Mouse (Mus musculus) C2C12 (cell line): ENCODE measurements at regions not wholly inside any gene's neighbourhood (a gene's known extent, or its start where the extent isn't known, plus 50 kb on each side); places are given as distances from the start of the nearest gene placed in this dataset.

Experiments
- H3K27me3 ChIP-seq: one replicate; pipeline ENCODE4 v1.6.1; 2011; ENCODE audit not compliant: control insufficient read depth, insufficient read depth, insufficient read length
- H3K36me3 ChIP-seq: one replicate; pipeline ENCODE4 v1.6.1; 2011; ENCODE audit not compliant: control insufficient read depth, insufficient read depth
- H3K4me3 ChIP-seq: one replicate; pipeline ENCODE4 v1.5.1; 2011; ENCODE audit warnings: mild to moderate bottlenecking, control low read depth; ENCODE audit not compliant: poor library complexity, insufficient read depth, severe bottlenecking
- H3K79me2 ChIP-seq: one replicate; pipeline ENCODE4 v1.6.1; 2011; ENCODE audit not compliant: control insufficient read depth, insufficient read depth
- H3K79me3 ChIP-seq: one replicate; pipeline ENCODE4 v1.6.1; 2011; ENCODE audit warnings: low read depth, control low read depth
- H3ac ChIP-seq: one replicate; pipeline ENCODE3; 2011; ENCODE audit warnings: low read depth; ENCODE audit not compliant: control insufficient read depth, insufficient read length
- CEBPB ChIP-seq: IDR thresholded peaks from one replicate; pipeline ENCODE4 v1.6.1; 2011; ENCODE audit warnings: low read depth, mild to moderate bottlenecking, control low read depth, moderate library complexity
- CTCF ChIP-seq: IDR thresholded peaks from one replicate; pipeline ENCODE4 v1.5.1; 2011; ENCODE audit not compliant: control insufficient read depth, insufficient read depth, insufficient read length
- FOSL1 ChIP-seq: IDR thresholded peaks from one replicate; pipeline ENCODE4 v1.8.0; 2011; ENCODE audit warnings: mild to moderate bottlenecking, low read length; ENCODE audit not compliant: poor library complexity, insufficient read depth, severe bottlenecking
- MAX ChIP-seq: IDR thresholded peaks from one replicate; pipeline ENCODE4 v1.6.1; 2011; ENCODE audit warnings: mild to moderate bottlenecking, control low read depth
- MYOD1 ChIP-seq: IDR thresholded peaks from one replicate; pipeline ENCODE4 v1.6.1; 2011; ENCODE audit warnings: low read depth; ENCODE audit not compliant: control insufficient read depth, insufficient read length
- MYOG ChIP-seq: IDR thresholded peaks from one replicate; pipeline ENCODE4 v1.6.1; 2011; ENCODE audit not compliant: control insufficient read depth, insufficient read length; ENCODE audit errors: extremely low read depth
- USF1 ChIP-seq: IDR thresholded peaks from one replicate; pipeline ENCODE4 v1.6.1; 2011; ENCODE audit warnings: low read depth, mild to moderate bottlenecking, control low read depth, moderate library complexity

GRCm38 (mm10) chr11:71576801-71577200 lies 172.9 kb upstream of the Wscd1 start:
- Histone ChIP-seq H3K79me3 (no peaks in the 10 kb centered on the region), H3K27me3 (no peaks in the 10 kb centered on the region), H3K79me2 (no peaks in the 10 kb centered on the region), H3K36me3 (no peaks in the 10 kb centered on the region), H3ac (no peak overlapping the region), H3K4me3 (no peak overlapping the region)
- TF ChIP-seq MYOG (no peak), CTCF (no peak), FOSL1 (no peak), USF1 (no peak), CEBPB (no peak), MAX (no peak)

- Histone ChIP-seq H3K79me3 (no peaks in the 10 kb centered on the region), H3ac (no peak overlapping the region), H3K79me2 (no peaks in the 10 kb centered on the region), H3K36me3 (no peaks in the 10 kb centered on the region), H3K4me3 (no peak overlapping the region), H3K27me3 (no peaks in the 10 kb centered on the region)
- TF ChIP-seq USF1 (no peak), MYOG (no peak), CEBPB (no peak), MAX (no peak), MYOD1 (no peak), CTCF (no peak), FOSL1 (no peak)
Measured at GRCm38 (mm10) chr11:71581775-71582174, 167.9 kb upstream of the Wscd1 start.

GRCm38 (mm10) chr11:71591014-71591413 lies 158.7 kb upstream of the Wscd1 start:
- H3K36me3 ChIP-seq = no peaks in the 10 kb centered on the region

GRCm38 (mm10) chr11:71594250-71594847 lies 155.4 kb upstream of the Wscd1 start:
- no peaks in the 10 kb centered on the region for H3K79me3 ChIP-seq
- no peaks in the 10 kb centered on the region for H3K36me3 ChIP-seq
- H3K79me2 ChIP-seq = no peaks in the 10 kb centered on the region
- no peak overlapping the region for H3K4me3 ChIP-seq
- no peak overlapping the region for H3ac ChIP-seq
- TF ChIP-seq CTCF (no peak), MYOG (no peak), USF1 (no peak), MYOD1 (no peak), MAX (no peak), FOSL1 (no peak), CEBPB (no peak)
- no peaks in the 10 kb centered on the region for H3K27me3 ChIP-seq

More at GRCm38 (mm10) chr11:71591014-71591413, 158.7 kb upstream of the Wscd1 start:
- H3K27me3 ChIP-seq = no peaks in the 10 kb centered on the region
- TF ChIP-seq CEBPB = no peak
- TF ChIP-seq FOSL1 = no peak
- TF ChIP-seq USF1 = no peak
- TF ChIP-seq MYOD1 = no peak
- TF ChIP-seq MYOG = no peak
- TF ChIP-seq CTCF = no peak
- no peak for TF ChIP-seq MAX
- H3ac ChIP-seq = no peak overlapping the region
- no peaks in the 10 kb centered on the region for H3K79me2 ChIP-seq
- no peaks in the 10 kb centered on the region for H3K79me3 ChIP-seq
- H3K4me3 ChIP-seq = no peak overlapping the region

GRCm38 (mm10) chr11:71597709-71598108 lies 152.0 kb upstream of the Wscd1 start:
- no peak for TF ChIP-seq CTCF
- no peak for TF ChIP-seq CEBPB
- no peak for TF ChIP-seq USF1
- TF ChIP-seq MYOD1 = no peak
- TF ChIP-seq FOSL1 = no peak
- no peak for TF ChIP-seq MAX
- TF ChIP-seq MYOG = no peak
- no peak overlapping the region for H3K4me3 ChIP-seq
- no peaks in the 10 kb centered on the region for H3K79me3 ChIP-seq
- H3K79me2 ChIP-seq = no peaks in the 10 kb centered on the region
- no peaks in the 10 kb centered on the region for H3K27me3 ChIP-seq
- no peak overlapping the region for H3ac ChIP-seq
- no peaks in the 10 kb centered on the region for H3K36me3 ChIP-seq

GRCm38 (mm10) chr11:71610782-71611181 lies 138.9 kb upstream of the Wscd1 start:
- no peaks in the 10 kb centered on the region for H3K27me3 ChIP-seq
- no peaks in the 10 kb centered on the region for H3K79me2 ChIP-seq
- no peak overlapping the region for H3K4me3 ChIP-seq
- H3K36me3 ChIP-seq = no peaks in the 10 kb centered on the region
- TF ChIP-seq MYOG = no peak
- no peak for TF ChIP-seq CTCF
- TF ChIP-seq MYOD1 = no peak
- TF ChIP-seq FOSL1 = no peak
- no peak for TF ChIP-seq CEBPB
- no peak for TF ChIP-seq MAX
- TF ChIP-seq USF1 = no peak
- no peaks in the 10 kb centered on the region for H3K79me3 ChIP-seq
- no peak overlapping the region for H3ac ChIP-seq
